Mouse (Mus musculus) neural tube, embryonic 10.5 days (tissue): ENCODE measurements around the gene Lrrc75b.

Experiments
- DNase-seq: peaks from one replicate; pipeline ENCODE4 v3.0.0-alpha.2; 2017; ENCODE audit warnings: low spot score; ENCODE audit errors: extremely low spot score

Gene Lrrc75b

DNA sequence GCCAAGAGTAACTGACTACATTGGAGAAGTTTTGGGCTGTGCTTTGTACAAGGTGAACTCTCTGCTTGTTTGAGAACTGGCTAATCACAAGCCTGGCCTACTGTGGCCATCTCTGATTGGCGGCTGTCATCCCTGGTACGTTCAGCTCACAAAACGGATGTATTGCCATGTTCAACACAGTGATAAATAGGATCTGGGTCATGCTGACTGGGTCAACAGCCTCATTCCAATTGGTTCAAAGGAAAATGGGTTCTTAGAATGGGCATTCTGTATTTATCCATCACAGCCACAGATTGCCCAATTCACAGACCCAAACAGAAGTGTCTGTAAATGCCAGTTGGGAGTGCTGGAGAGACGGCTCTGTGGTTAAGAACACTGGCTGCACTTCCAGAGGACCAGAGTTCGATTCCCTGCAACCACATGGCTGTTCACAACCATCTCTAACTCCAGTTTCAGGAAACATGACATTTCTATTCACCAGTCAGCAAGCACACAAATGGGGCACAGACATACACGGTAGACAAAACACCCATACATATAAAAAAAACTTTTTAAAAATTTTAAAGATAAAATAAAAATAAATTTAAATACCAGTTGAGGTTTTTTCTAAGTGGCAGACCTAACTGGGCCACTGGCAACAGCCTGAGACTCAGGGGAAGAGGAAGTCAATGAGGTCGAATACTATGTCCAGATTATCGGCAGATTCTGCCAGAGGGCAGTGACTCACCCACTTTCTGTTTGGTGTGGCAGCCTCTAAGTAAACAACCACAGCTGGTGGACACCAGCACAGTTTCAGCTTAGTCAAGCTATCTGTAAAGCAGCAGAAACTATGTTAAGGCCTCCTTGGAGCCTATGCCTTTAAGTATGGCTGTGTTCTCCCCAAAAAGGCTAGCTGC, 55.6 kb downstream of the Lrrc75b start:
- no peak for DNase-seq

DNA sequence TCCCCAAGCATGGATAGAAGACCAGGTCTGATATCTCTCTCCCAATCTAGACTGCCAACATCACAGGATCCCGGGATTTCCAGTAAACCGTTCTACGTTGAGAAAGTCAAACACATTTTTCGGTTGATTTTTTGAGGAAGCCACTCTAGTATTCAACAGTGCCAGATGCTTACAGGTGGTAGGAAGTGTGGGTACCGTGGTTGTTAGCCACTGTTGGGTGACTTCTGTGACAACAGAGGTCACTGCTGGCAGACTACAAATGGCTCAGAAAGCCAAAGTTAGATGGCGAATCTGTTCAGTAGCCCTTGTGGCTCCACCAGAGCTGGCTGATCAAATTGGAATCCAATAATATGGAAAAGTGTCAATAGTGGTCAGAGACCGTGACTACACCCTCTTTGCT, 56.4 kb downstream of the Lrrc75b start:
- no peak for DNase-seq

DNA sequence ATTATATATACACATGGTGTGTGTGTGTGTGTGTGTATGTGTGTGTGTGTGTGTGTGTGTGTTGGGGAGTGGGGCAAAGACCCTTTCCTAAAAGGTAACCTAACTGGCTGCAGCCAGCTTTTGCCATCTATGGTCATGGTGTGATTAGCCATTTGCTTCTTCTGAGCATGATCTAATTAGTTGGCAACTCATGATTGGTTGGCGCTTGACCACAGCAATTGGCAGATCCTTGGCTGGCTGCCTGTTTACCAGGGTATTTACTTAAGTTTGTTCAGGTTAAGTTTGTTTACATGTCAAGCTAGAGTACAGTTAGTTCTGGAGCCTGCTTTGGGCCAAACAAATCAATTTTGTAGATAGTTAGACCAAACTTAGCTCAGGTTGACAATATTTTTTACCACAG, 58.5 kb downstream of the Lrrc75b start:
- no peak for DNase-seq

DNA sequence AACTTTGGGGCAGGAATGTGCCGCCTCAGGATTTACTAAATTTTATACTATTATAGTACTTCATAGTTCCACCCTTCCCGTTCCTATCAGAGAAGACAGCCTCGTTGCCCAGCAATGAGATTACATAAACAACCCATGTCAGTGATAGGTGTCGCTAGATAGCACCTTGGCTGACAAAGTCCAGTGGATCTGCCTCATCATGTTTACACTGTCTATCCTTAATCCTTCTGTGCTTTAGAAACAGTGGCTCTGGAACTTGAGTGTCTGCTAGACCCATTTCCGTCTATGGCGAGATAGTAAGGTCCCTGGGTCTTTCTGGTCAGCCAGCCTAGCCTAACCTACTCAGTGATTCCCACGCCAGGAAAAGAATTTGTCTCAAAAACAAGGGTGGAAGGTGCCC, 59.8 kb downstream of the Lrrc75b start:
- DNase-seq = no peak
